14 mouse cellular contexts compared by ENCODE assay signal in genomic region chr7:37466477-37467243, GRCm38 (mm10).
A peak's percentile ranks its signal among the peaks of the same experiment; 100 is the strongest.
DNase-seq lines count a peak whose midpoint lies in the region; ATAC-seq lines count a peak whose summit lies in the region.
"Had no signal": no experiment of that assay in that cellular context is flagged by ENCODE, and none has a peak within 500 bp of the region (broad histone marks: within the 10 kb centered on the region; RNA-seq: fewer than 3 reads in every experiment).

No protein-coding gene starts in this region.

- H3K36me3 ChIP-seq in forebrain, embryonic 10.5 days (replicated peaks) = no peaks in the 10 kb centered on the region
- H3K36me3 ChIP-seq in forebrain, embryonic 12.5 days (replicated peaks) = no peaks in the 10 kb centered on the region
- no peaks in the 10 kb centered on the region for H3K36me3 ChIP-seq in midbrain, embryonic 10.5 days
- no peaks in the 10 kb centered on the region for H3K36me3 ChIP-seq in midbrain, embryonic 16.5 days (ENCODE audit: control insufficient read depth, insufficient read depth, low read length)
- no peaks in the 10 kb centered on the region for H3K36me3 ChIP-seq in embryonic facial prominence, embryonic 10.5 days (replicated peaks)
- H3K36me3 ChIP-seq: embryonic facial prominence, embryonic 15.5 days; G1E; liver, embryonic 15.5 days had no signal

- H3K27me3 ChIP-seq in forebrain, embryonic 10.5 days (ENCODE audit: poor library complexity, severe bottlenecking) = no peaks in the 10 kb centered on the region
- no peaks in the 10 kb centered on the region for H3K27me3 ChIP-seq in forebrain, embryonic 12.5 days
- H3K27me3 ChIP-seq in midbrain, embryonic 10.5 days (ENCODE audit: low read depth, poor library complexity, severe bottlenecking) = no peaks in the 10 kb centered on the region
- H3K27me3 ChIP-seq in midbrain, embryonic 16.5 days (ENCODE audit: control insufficient read depth, insufficient read depth, low read depth, low read length) = no peaks in the 10 kb centered on the region
- H3K27me3 ChIP-seq in embryonic facial prominence, embryonic 10.5 days (replicated peaks; ENCODE audit: low read depth, poor library complexity, severe bottlenecking) = peaks cover 17% of the 10 kb centered on the region; the same call in 1 of the 2 replicates
- H3K27me3 ChIP-seq: embryonic facial prominence, embryonic 15.5 days; liver, embryonic 15.5 days had no signal

- H3K4me3 ChIP-seq in forebrain, embryonic 10.5 days = no peak overlapping the region
- no peak overlapping the region for H3K4me3 ChIP-seq in forebrain, embryonic 12.5 days (replicated peaks)
- H3K4me3 ChIP-seq in midbrain, embryonic 10.5 days = no peak overlapping the region
- no peak overlapping the region for H3K4me3 ChIP-seq in midbrain, embryonic 16.5 days (ENCODE audit: low read depth, low read length)
- no peak overlapping the region for H3K4me3 ChIP-seq in embryonic facial prominence, embryonic 10.5 days
- H3K4me3 ChIP-seq: embryonic facial prominence, embryonic 15.5 days; liver, embryonic 15.5 days had no signal

- 50% methylated on average over 9 of the region's 9 CpGs for WGBS in forebrain, embryonic 10.5 days
- 59% methylated on average over 9 of the region's 9 CpGs for WGBS in forebrain, embryonic 12.5 days
- 44% methylated on average over 9 of the region's 9 CpGs for WGBS in midbrain, embryonic 10.5 days
- WGBS in midbrain, embryonic 16.5 days = 42% methylated on average over 9 of the region's 9 CpGs
- 26% methylated on average over 9 of the region's 9 CpGs for WGBS in embryonic facial prominence, embryonic 10.5 days

- no peak overlapping the region for H3K9ac ChIP-seq in forebrain, embryonic 12.5 days
- H3K9ac ChIP-seq in midbrain, embryonic 16.5 days (ENCODE audit: low read depth, low read length) = no peak overlapping the region
- H3K9ac ChIP-seq: embryonic facial prominence, embryonic 15.5 days; liver, embryonic 15.5 days had no signal

- no peak for ATAC-seq in forebrain, embryonic 12.5 days (ENCODE audit: low FRiP score)
- ATAC-seq in midbrain, embryonic 16.5 days = no peak
- ATAC-seq: activated CD4-positive, CD25-positive, alpha-beta regulatory T cell, adult 4 months had no signal

- no peak for DNase-seq in forebrain, embryonic 10.5 days (ENCODE audit: extremely low spot score, low spot score)
- DNase-seq in midbrain, embryonic 10.5 days (ENCODE audit: low spot score) = peak; percentile 40
- peak; percentile 54 for DNase-seq in embryonic facial prominence, embryonic 10.5 days (ENCODE audit: low spot score)
- DNase-seq in retina, adult 2 months (ENCODE audit: low read depth, low spot score) = peak; percentile 25
- no peak for DNase-seq in thymus, adult 18-20 months
- DNase-seq in kidney, adult 11 months = no peak
- DNase-seq: cerebellum, adult 8-10 months; thymus, adult 2 months had no signal

- peak overlapping the region; percentile 52 for H3K27ac ChIP-seq in forebrain, embryonic 10.5 days
- no peak overlapping the region for H3K27ac ChIP-seq in forebrain, embryonic 12.5 days
- peak overlapping the region; percentile 59 for H3K27ac ChIP-seq in midbrain, embryonic 10.5 days (replicated peaks)
- no peak overlapping the region for H3K27ac ChIP-seq in midbrain, embryonic 16.5 days (ENCODE audit: low read length)
- peak overlapping the region; percentile 46 for H3K27ac ChIP-seq in embryonic facial prominence, embryonic 10.5 days (replicated peaks)
- H3K27ac ChIP-seq: embryonic facial prominence, embryonic 15.5 days; liver, embryonic 15.5 days had no signal

- H3K4me2 ChIP-seq in forebrain, embryonic 12.5 days = no peak overlapping the region
- H3K4me2 ChIP-seq in midbrain, embryonic 16.5 days (ENCODE audit: low read length) = no peak overlapping the region
- H3K4me2 ChIP-seq: embryonic facial prominence, embryonic 15.5 days; liver, embryonic 15.5 days had no signal

- H3K9me3 ChIP-seq in forebrain, embryonic 10.5 days = no peaks in the 10 kb centered on the region
- no peaks in the 10 kb centered on the region for H3K9me3 ChIP-seq in forebrain, embryonic 12.5 days
- no peaks in the 10 kb centered on the region for H3K9me3 ChIP-seq in midbrain, embryonic 10.5 days (replicated peaks)
- H3K9me3 ChIP-seq in midbrain, embryonic 16.5 days (replicated peaks; ENCODE audit: control insufficient read depth, low read length, poor library complexity, severe bottlenecking) = no peaks in the 10 kb centered on the region
- no peaks in the 10 kb centered on the region for H3K9me3 ChIP-seq in embryonic facial prominence, embryonic 10.5 days
- H3K9me3 ChIP-seq: embryonic facial prominence, embryonic 15.5 days; liver, embryonic 15.5 days had no signal

- peaks cover 39% of the 10 kb centered on the region for H3K4me1 ChIP-seq in forebrain, embryonic 10.5 days
- H3K4me1 ChIP-seq in forebrain, embryonic 12.5 days = peaks cover 11% of the 10 kb centered on the region; the same call in 1 of the 2 replicates
- H3K4me1 ChIP-seq in midbrain, embryonic 10.5 days = peaks cover 21% of the 10 kb centered on the region
- no peaks in the 10 kb centered on the region for H3K4me1 ChIP-seq in midbrain, embryonic 16.5 days (ENCODE audit: control insufficient read depth, insufficient read depth, low read length)
- H3K4me1 ChIP-seq in embryonic facial prominence, embryonic 10.5 days = peaks cover 62% of the 10 kb centered on the region
- H3K4me1 ChIP-seq: liver, embryonic 15.5 days had no signal

Comparison
In these comparisons a context has a peak if more than half of its experiments do, and no peak if none do; other contexts are left out.
1. H3K27ac ChIP-seq: peak in forebrain, embryonic 10.5 days (single experiment), midbrain, embryonic 10.5 days (single experiment) and embryonic facial prominence, embryonic 10.5 days (single experiment); none in forebrain, embryonic 12.5 days (single experiment) and midbrain, embryonic 16.5 days (single experiment).
2. DNase-seq: peak in midbrain, embryonic 10.5 days (single experiment), embryonic facial prominence, embryonic 10.5 days (single experiment) and retina, adult 2 months (single experiment); none in forebrain, embryonic 10.5 days (single experiment), thymus, adult 18-20 months (0 of 2) and kidney, adult 11 months (single experiment).